Mouse (Mus musculus) CH12.LX (cell line): Measurements from ENCODE around the gene Fam166a. TPM values are rescaled to one million over a fixed set of nuclear protein-coding genes. Genes with fewer than 3 reads are reported as not detected.
A peak's percentile ranks its signal among the peaks of the same experiment; 100 is the strongest.

Source experiments
- DNase-seq: peaks from one replicate; pipeline ENCODE4 v3.0.0-alpha.2; 2013; ENCODE audit errors: extremely low read depth
- H3K27ac ChIP-seq: 2 replicates; pipeline ENCODE4 v1.5.1; 2012; ENCODE audit warnings: low read depth, mild to moderate bottlenecking, control low read depth, moderate library complexity; ENCODE audit not compliant: insufficient read depth
- H3K27me3 ChIP-seq: replicated peaks from 2 replicates; pipeline ENCODE3; 2012; ENCODE audit warnings: inconsistent platforms
- H3K36me3 ChIP-seq, 2 experiments: replicated peaks in 1 of 2; 2 replicates each; pipeline versions ENCODE3 to v1.6.1; 2012; ENCODE audit warnings: inconsistent platforms in 1 of 2, low read length in 1 of 2, mild to moderate bottlenecking in 1 of 2, mixed read lengths in 1 of 2, moderate library complexity in 1 of 2; ENCODE audit not compliant: control insufficient read depth in 1 of 2, insufficient read depth in 1 of 2
- H3K4me1 ChIP-seq, 2 experiments: 2 replicates each; pipeline ENCODE4 v1.6.1; 2012; ENCODE audit warnings: inconsistent platforms in 1 of 2, moderate library complexity in 1 of 2; ENCODE audit not compliant: insufficient read depth in 2 of 2, control insufficient read depth in 1 of 2
- H3K4me2 ChIP-seq: 2 replicates; pipeline ENCODE4 v1.6.1; 2012; ENCODE audit warnings: low read depth, mild to moderate bottlenecking, control low read depth; ENCODE audit not compliant: poor library complexity, insufficient read depth, severe bottlenecking
- H3K4me3 ChIP-seq, 3 experiments: fragments of 150-350 bp in 1 of 3; sonication (generic) in 1 of 3; replicated peaks in 1 of 3; 2 replicates each; pipeline versions ENCODE3 to v1.5.1; 2011 to 2012; ENCODE audit warnings: low read depth in 2 of 3, low read length in 2 of 3, mild to moderate bottlenecking in 2 of 3, moderate library complexity in 2 of 3, control low read depth in 1 of 3, improper control_type of control experiment in 1 of 3, inconsistent platforms in 1 of 3, mixed read lengths in 1 of 3; ENCODE audit not compliant: poor library complexity in 1 of 3
- H3K79me2 ChIP-seq: replicated peaks from 2 replicates; pipeline ENCODE4 v1.6.1; 2012; ENCODE audit warnings: mild to moderate bottlenecking, moderate library complexity; ENCODE audit not compliant: control insufficient read depth, poor library complexity, insufficient read depth, severe bottlenecking; ENCODE audit errors: extremely low read depth
- H3K9ac ChIP-seq: 2 replicates; pipeline ENCODE4 v1.6.1; 2012; ENCODE audit warnings: low read depth, mild to moderate bottlenecking, control low read depth, moderate library complexity; ENCODE audit not compliant: insufficient read depth
- H3K9me3 ChIP-seq: replicated peaks from 2 replicates; pipeline ENCODE3; 2012; ENCODE audit warnings: low read length, inconsistent platforms, mixed read lengths
- BHLHE40 ChIP-seq: IDR thresholded peaks from 2 replicates; pipeline ENCODE4 v1.6.1; 2011; ENCODE audit warnings: mild to moderate bottlenecking, low read depth, low read length, improper control_type of control experiment
- CHD1 ChIP-seq: IDR thresholded peaks from 2 replicates; pipeline ENCODE4 v1.6.1; 2012; ENCODE audit warnings: low read depth, low read length, improper control_type of control experiment, inconsistent platforms
- CHD2 ChIP-seq: IDR thresholded peaks from 2 replicates; pipeline ENCODE4 v1.6.1; 2011; ENCODE audit warnings: low read length, improper control_type of control experiment
- ELF1 ChIP-seq: IDR thresholded peaks from 2 replicates; pipeline ENCODE4 v1.6.1; 2014; ENCODE audit warnings: low read depth, mild to moderate bottlenecking, inconsistent platforms, low read length, improper control_type of control experiment
- EP300 ChIP-seq: IDR thresholded peaks from 2 replicates; pipeline ENCODE4 v1.6.1; 2011; ENCODE audit warnings: low read length, improper control_type of control experiment
- ETS1 ChIP-seq: conservative IDR thresholded peaks from 2 replicates; pipeline ENCODE4 v1.6.1; 2012; ENCODE audit warnings: low read depth, mild to moderate bottlenecking, inconsistent platforms, low read length, improper control_type of control experiment, moderate library complexity
- GABPA ChIP-seq: IDR thresholded peaks from 2 replicates; pipeline ENCODE4 v1.6.1; 2012; ENCODE audit warnings: low read depth, low read length, improper control_type of control experiment, inconsistent platforms; ENCODE audit not compliant: insufficient replicate concordance
- HCFC1 ChIP-seq: IDR thresholded peaks from 2 replicates; pipeline ENCODE4 v1.6.1; 2012; ENCODE audit warnings: low read depth, mild to moderate bottlenecking, inconsistent platforms, low read length, improper control_type of control experiment
- IRF4 ChIP-seq: IDR thresholded peaks from 2 replicates; pipeline ENCODE4 v1.6.1; 2014; ENCODE audit warnings: low read depth, mild to moderate bottlenecking, inconsistent platforms, low read length, improper control_type of control experiment
- JUN ChIP-seq: IDR thresholded peaks from 2 replicates; pipeline ENCODE4 v1.6.1; 2011; ENCODE audit warnings: low read depth, mild to moderate bottlenecking, low read length, improper control_type of control experiment, moderate library complexity; ENCODE audit not compliant: insufficient read depth
- JUND ChIP-seq: conservative IDR thresholded peaks from 2 replicates; pipeline ENCODE4 v1.6.1; 2011; ENCODE audit warnings: low read depth, low read length, improper control_type of control experiment
- MAX ChIP-seq: IDR thresholded peaks from 2 replicates; pipeline ENCODE4 v1.6.1; 2011; ENCODE audit warnings: low read length, improper control_type of control experiment
- MXI1 ChIP-seq: IDR thresholded peaks from 2 replicates; pipeline ENCODE4 v1.6.1; 2011; ENCODE audit warnings: mild to moderate bottlenecking, low read depth, low read length, improper control_type of control experiment
- NRF1 ChIP-seq: IDR thresholded peaks from 2 replicates; pipeline ENCODE4 v1.6.1; 2014; ENCODE audit warnings: low read depth, mild to moderate bottlenecking, inconsistent platforms, low read length, improper control_type of control experiment, moderate library complexity
- PAX5 ChIP-seq: IDR thresholded peaks from 2 replicates; pipeline ENCODE4 v1.6.1; 2012; ENCODE audit warnings: low read length, inconsistent platforms, mixed read lengths
- POLR2A ChIP-seq: IDR thresholded peaks from 2 replicates; pipeline ENCODE4 v1.6.1; 2011; ENCODE audit warnings: low read depth, mild to moderate bottlenecking, improper control_type of control experiment, low read length
- SMC3 ChIP-seq: IDR thresholded peaks from 2 replicates; pipeline ENCODE4 v1.6.1; 2011; ENCODE audit warnings: low read depth, low read length, improper control_type of control experiment
- TCF12 ChIP-seq: IDR thresholded peaks from 2 replicates; pipeline ENCODE4 v1.6.1; 2014; ENCODE audit warnings: low read depth, mild to moderate bottlenecking, inconsistent platforms, low read length, improper control_type of control experiment
- ZC3H11A ChIP-seq: IDR thresholded peaks from 2 replicates; pipeline ENCODE4 v1.6.1; 2012; ENCODE audit warnings: low read depth, mild to moderate bottlenecking, inconsistent platforms, low read length, improper control_type of control experiment
- dilution Hi-C: fragments of 300-500 bp; cut with MboI; formaldehyde crosslinking; loops from 2 replicates; pipeline ENCODE4 v1.14.3; 2020; ENCODE audit warnings: low sequenced_read_pairs; ENCODE audit not compliant: extremely low pct_unique_long_range_greater_than_20kb, extremely low pct_ligation_motif_present
- in situ Hi-C: fragments of 300-500 bp; cut with MboI; formaldehyde crosslinking; loops from 3 replicates; pipeline ENCODE4 v1.14.3; 2019; ENCODE audit warnings: low sequenced_read_pairs, low pct_ligation_motif_present, low pct_unique_long_range_greater_than_20kb, mixed read lengths
- polyA plus RNA-seq: library from polyadenylated mRNA; unstranded; fragments of >175 nt; gene quantifications from 2 replicates; pipeline ENCODE4 v1.2.1, GENCODE M21; 2012; ENCODE audit warnings: low read depth; ENCODE audit not compliant: insufficient read length
- total RNA-seq, 2 experiments: library from RNA; depleted of rRNA; stranded (reverse); fragments of 300-350 nt in 1 of 2; fragments of >200 nt in 1 of 2; gene quantifications; 2 replicates each; pipeline ENCODE4 v1.2.3; 2012 to 2014

The Fam166a gene
- total and polyA plus RNA-seq, 3 experiments, result 0.38 to 23.4 TPM; not detected in 1

GRCm38 (mm10) chr2:25178285-25178972, 40.1 kb upstream of the Fam166a start:
- dilution Hi-C loops, result no loop called here

DNA sequence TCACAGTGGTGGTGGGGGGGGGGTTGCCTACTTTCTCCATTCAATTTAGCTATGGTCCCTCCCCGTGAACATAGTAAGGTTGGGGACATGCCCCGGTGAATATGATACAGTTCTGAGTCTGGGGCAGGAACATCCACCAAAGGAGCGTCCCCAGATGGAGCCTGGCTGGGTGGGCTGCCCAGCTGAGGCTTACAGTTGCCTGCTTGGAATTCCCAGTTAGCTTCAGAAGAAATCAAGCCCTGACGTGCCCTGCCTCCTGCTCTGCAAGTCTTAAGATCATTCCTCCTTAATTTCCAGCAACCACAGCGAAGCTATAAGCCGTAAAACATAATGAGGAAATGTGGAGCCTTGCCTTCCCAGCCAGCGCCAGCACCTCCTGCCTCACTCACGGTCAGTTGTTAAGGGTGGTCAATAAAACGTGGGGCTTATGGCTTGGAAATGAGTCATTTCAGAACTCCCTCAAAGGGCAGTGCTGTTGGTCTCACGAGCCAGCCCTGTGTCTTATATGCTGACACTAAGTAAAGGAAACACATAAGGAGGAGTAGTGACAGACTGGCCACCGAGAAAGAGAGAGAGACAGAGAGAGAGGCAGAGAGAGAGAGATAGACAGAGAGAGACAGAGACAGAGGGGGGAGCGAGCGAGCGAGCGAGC, 38.9 kb upstream of the Fam166a start:
- peak overlapping the region; percentile 29 for H3K9ac ChIP-seq
- dilution Hi-C loops, result no loop called here
- H3K79me2 ChIP-seq, result no peaks in the 10 kb centered on the region
- H3K4me2 ChIP-seq, result peak overlapping the region; percentile 47
- peaks cover 12 to 24% of the 10 kb centered on the region in 2 experiments for H3K4me1 ChIP-seq
- H3K36me3 ChIP-seq, result no peaks in the 10 kb centered on the region
- H3K27ac ChIP-seq, result no peak overlapping the region
- H3K27me3 ChIP-seq, result peaks cover 88% of the 10 kb centered on the region
- in situ Hi-C loops, result no loop called here
- peak overlapping the region in 1 of 3 experiments; percentile 12 for H3K4me3 ChIP-seq
- peaks cover 11% of the 10 kb centered on the region for H3K9me3 ChIP-seq
- TF ChIP-seq ELF1, result no peak
- no peak for TF ChIP-seq SMC3
- TF ChIP-seq EP300, result no peak
- no peak for TF ChIP-seq TCF12
- TF ChIP-seq BHLHE40, result peak; percentile 71
- TF ChIP-seq IRF4, result peak; percentile 54; the same call in 1 of the 2 replicates
- no peak for TF ChIP-seq CHD2
- TF ChIP-seq ETS1, result no peak
- no peak for TF ChIP-seq GABPA
- TF ChIP-seq MAX, result no peak
- TF ChIP-seq JUND, result 0 out of 2 replicates have a peak, but pooled peaks have one; percentile 40
- TF ChIP-seq NRF1, result no peak
- TF ChIP-seq CHD1, result no peak
- DNase-seq, result no peak

More at GRCm38 (mm10) chr2:25178285-25178972, 40.1 kb upstream of the Fam166a start:
- Histone ChIP-seq H3K79me2 (no peaks in the 10 kb centered on the region), H3K4me1 (peaks cover 14 to 20% of the 10 kb centered on the region in 2 experiments), H3K4me2 (no peak overlapping the region), H3K9me3 (peaks cover 11% of the 10 kb centered on the region), H3K4me3 (no peak overlapping the region), H3K9ac (no peak overlapping the region), H3K36me3 (no peaks in the 10 kb centered on the region), H3K27me3 (peaks cover 88% of the 10 kb centered on the region), H3K27ac (no peak overlapping the region)
- no peak for DNase-seq
- TF ChIP-seq ZC3H11A (no peak), HCFC1 (no peak), PAX5 (no peak), MXI1 (no peak), IRF4 (no peak), ETS1 (no peak), POLR2A (no peak), JUN (no peak)
- in situ Hi-C loops, result no loop called here
